Comparison of ENCODE assay signal across 8 mouse cellular contexts in genomic region chr4:44756134-44756951, GRCm38 (mm10). TPM values are rescaled to one million over a fixed set of nuclear protein-coding genes. Genes with fewer than 3 reads are reported as not detected.
DNase-seq lines count a peak whose midpoint lies in the region; ATAC-seq and TF ChIP-seq lines count a peak whose summit lies in the region.

No protein-coding gene starts in this region.

- no peak; the same call in none of the 2 replicates for TF ChIP-seq RAD21 in CH12.LX (IDR thresholded peaks at IDR 0.05; ENCODE audit: low read depth, low read length)

- peak; percentile 97 for ATAC-seq in forebrain, embryonic 11.5 days (replicated peaks; ENCODE audit: low FRiP score)
- ATAC-seq in heart, embryonic 16.5 days (replicated peaks; ENCODE audit: extremely low read depth, insufficient read depth, low FRiP score): peak; percentile 98
- ATAC-seq in liver, embryonic 15.5 days (ENCODE audit: insufficient read depth): peak; percentile 99
- peak; percentile 98 for ATAC-seq in neural tube, embryonic 12.5 days (ENCODE audit: low FRiP score, low read depth)

- dilution Hi-C loops in CH12.LX (cut with MboI; ENCODE audit: extremely low pct_ligation_motif_present, extremely low pct_unique_long_range_greater_than_20kb, low sequenced_read_pairs): no loop called here

- in situ Hi-C loops in CH12.LX (cut with MboI; ENCODE audit: low pct_ligation_motif_present, low pct_unique_long_range_greater_than_20kb, low sequenced_read_pairs): no loop called here

- peaks cover 0 to 50% of the 10 kb centered on the region in 2 experiments; a peak in 2 of 4 replicates for H3K4me1 ChIP-seq in CH12.LX (ENCODE audit: control insufficient read depth in 1 of 2, insufficient read depth in 2 of 2)
- H3K4me1 ChIP-seq in forebrain, embryonic 11.5 days (replicated peaks; ENCODE audit: control insufficient read depth, insufficient read depth, low read length): peaks cover 3% of the 10 kb centered on the region; the same call in 1 of the 2 replicates
- 0 out of 2 replicates have a peak, but pooled peaks cover 3% of the 10 kb centered on the region for H3K4me1 ChIP-seq in heart, embryonic 16.5 days (ENCODE audit: control insufficient read depth, insufficient read depth, low read length)
- peaks cover 14% of the 10 kb centered on the region for H3K4me1 ChIP-seq in liver, embryonic 15.5 days (replicated peaks)
- H3K4me1 ChIP-seq in neural tube, embryonic 12.5 days: peaks cover 8% of the 10 kb centered on the region

- WGBS in forebrain, embryonic 11.5 days: under 1% methylated on average over 60 of the region's 60 CpGs
- WGBS in heart, embryonic 16.5 days: under 1% methylated on average over 60 of the region's 60 CpGs
- WGBS in liver, embryonic 15.5 days (ENCODE audit: insufficient replicate concordance): under 1% methylated on average over 60 of the region's 60 CpGs
- under 1% methylated on average over 60 of the region's 60 CpGs for WGBS in neural tube, embryonic 12.5 days

- peaks cover 14% of the 10 kb centered on the region for H3K79me2 ChIP-seq in CH12.LX (replicated peaks; ENCODE audit: control insufficient read depth, extremely low read depth, insufficient read depth, poor library complexity, severe bottlenecking)

- no peak for TF ChIP-seq CTCF in CH12.LX (conservative IDR thresholded peaks at IDR 0.05 in 1 of 2, IDR thresholded peaks at IDR 0.05 in 1 of 2; ENCODE audit: low read depth in 2 of 2, low read length in 2 of 2)

- peak; percentile 78 for TF ChIP-seq POLR2A in CH12.LX (IDR thresholded peaks at IDR 0.05; ENCODE audit: low read depth, low read length)

- H3K4me3 ChIP-seq in CH12.LX (replicated peaks in 1 of 3; ENCODE audit: low read depth in 2 of 3, low read length in 2 of 3, poor library complexity in 1 of 3): peak overlapping the region; percentile 76 to 100 (median 91)
- peak overlapping the region; percentile 90 for H3K4me3 ChIP-seq in forebrain, embryonic 11.5 days (ENCODE audit: low read depth, low read length)
- peak overlapping the region; percentile 87 for H3K4me3 ChIP-seq in heart, embryonic 16.5 days (ENCODE audit: low read length)
- H3K4me3 ChIP-seq in liver, embryonic 15.5 days (replicated peaks): peak overlapping the region; percentile 74
- H3K4me3 ChIP-seq in neural tube, embryonic 12.5 days: peak overlapping the region; percentile 90

- peak; percentile 98 for DNase-seq in CH12.LX (ENCODE audit: extremely low read depth)
- peak; percentile 92 for DNase-seq in c-Kit-positive CD71-positive TER-119-negative erythroid progenitor cells, embryonic 14.5 days (ENCODE audit: low read depth)
- DNase-seq in forebrain, embryonic 11.5 days (ENCODE audit: low spot score): peak; percentile 93
- DNase-seq in kidney, postnatal 36 days: peak; percentile 93 to 96
- peak; percentile 97 for DNase-seq in telencephalon, adult 2 months (ENCODE audit: low read depth, low spot score)

- no peak overlapping the region for H3K4me2 ChIP-seq in CH12.LX (ENCODE audit: insufficient read depth, low read depth, poor library complexity, severe bottlenecking)
- peak overlapping the region; percentile 78 for H3K4me2 ChIP-seq in forebrain, embryonic 11.5 days (ENCODE audit: low read depth, low read length, severe bottlenecking)
- H3K4me2 ChIP-seq in heart, embryonic 16.5 days (ENCODE audit: low read depth, low read length): peak overlapping the region; percentile 91
- peak overlapping the region; percentile 85 for H3K4me2 ChIP-seq in liver, embryonic 15.5 days
- H3K4me2 ChIP-seq in neural tube, embryonic 12.5 days (replicated peaks): peak overlapping the region; percentile 79

- H3K36me3 ChIP-seq in CH12.LX (replicated peaks in 1 of 2; ENCODE audit: control insufficient read depth in 1 of 2, insufficient read depth in 1 of 2, low read length in 1 of 2): peaks cover 0 to 2% of the 10 kb centered on the region in 2 experiments
- no peaks in the 10 kb centered on the region for H3K36me3 ChIP-seq in forebrain, embryonic 11.5 days (ENCODE audit: control insufficient read depth, insufficient read depth, low read length)
- no peaks in the 10 kb centered on the region for H3K36me3 ChIP-seq in heart, embryonic 16.5 days (ENCODE audit: control insufficient read depth, insufficient read depth)
- no peaks in the 10 kb centered on the region for H3K36me3 ChIP-seq in liver, embryonic 15.5 days (replicated peaks)
- no peaks in the 10 kb centered on the region for H3K36me3 ChIP-seq in neural tube, embryonic 12.5 days

- H3K27me3 ChIP-seq in CH12.LX (replicated peaks): no peaks in the 10 kb centered on the region
- no peaks in the 10 kb centered on the region for H3K27me3 ChIP-seq in forebrain, embryonic 11.5 days (ENCODE audit: control insufficient read depth, insufficient read depth, low read length)
- H3K27me3 ChIP-seq in heart, embryonic 16.5 days (ENCODE audit: control insufficient read depth, insufficient read depth, low read length): no peaks in the 10 kb centered on the region
- H3K27me3 ChIP-seq in liver, embryonic 15.5 days: 0 out of 2 replicates have a peak, but pooled peaks cover 2% of the 10 kb centered on the region
- H3K27me3 ChIP-seq in neural tube, embryonic 12.5 days (replicated peaks): no peaks in the 10 kb centered on the region

- no peak for TF ChIP-seq EP300 in CH12.LX (IDR thresholded peaks at IDR 0.05; ENCODE audit: low read length)

- no peaks in the 10 kb centered on the region for H3K9me3 ChIP-seq in CH12.LX (replicated peaks; ENCODE audit: low read length)
- H3K9me3 ChIP-seq in forebrain, embryonic 11.5 days (ENCODE audit: control insufficient read depth, low read length): no peaks in the 10 kb centered on the region
- H3K9me3 ChIP-seq in heart, embryonic 16.5 days (replicated peaks; ENCODE audit: control insufficient read depth, low read length): no peaks in the 10 kb centered on the region
- no peaks in the 10 kb centered on the region for H3K9me3 ChIP-seq in liver, embryonic 15.5 days (replicated peaks)
- H3K9me3 ChIP-seq in neural tube, embryonic 12.5 days: no peaks in the 10 kb centered on the region

- peak overlapping the region; percentile 90 for H3K27ac ChIP-seq in CH12.LX (ENCODE audit: insufficient read depth, low read depth)
- peak overlapping the region; percentile 79 for H3K27ac ChIP-seq in forebrain, embryonic 11.5 days (ENCODE audit: low read depth, low read length)
- H3K27ac ChIP-seq in heart, embryonic 16.5 days (ENCODE audit: low read length): peak overlapping the region; percentile 94
- H3K27ac ChIP-seq in liver, embryonic 15.5 days (replicated peaks): peak overlapping the region; percentile 87
- H3K27ac ChIP-seq in neural tube, embryonic 12.5 days: peak overlapping the region; percentile 81

- H3K9ac ChIP-seq in CH12.LX (ENCODE audit: insufficient read depth, low read depth): peak overlapping the region; percentile 79
- peak overlapping the region; percentile 81 for H3K9ac ChIP-seq in forebrain, embryonic 11.5 days (ENCODE audit: low read length)
- H3K9ac ChIP-seq in heart, embryonic 16.5 days (ENCODE audit: low read length): peak overlapping the region; percentile 97
- H3K9ac ChIP-seq in liver, embryonic 15.5 days: peak overlapping the region; percentile 76
- peak overlapping the region; percentile 86 for H3K9ac ChIP-seq in neural tube, embryonic 12.5 days

TF ChIP-seq in CH12.LX, 34 proteins besides CTCF, POLR2A, EP300 and RAD21 (continues in another document):
- no peak for TF ChIP-seq ZC3H11A (IDR thresholded peaks at IDR 0.05; ENCODE audit: low read depth, low read length)
- TF ChIP-seq USF1 (IDR thresholded peaks at IDR 0.05; ENCODE audit: low read depth, low read length): peak; percentile 85
- TF ChIP-seq KAT2A (IDR thresholded peaks at IDR 0.05; ENCODE audit: insufficient replicate concordance, low read length): peak; percentile 84; the same call in 1 of the 2 replicates
- TF ChIP-seq BHLHE40 (IDR thresholded peaks at IDR 0.05; ENCODE audit: low read depth, low read length): 0 out of 2 replicates have a peak, but pooled peaks have one; percentile 38
- TF ChIP-seq USF2 (conservative IDR thresholded peaks at IDR 0.05; ENCODE audit: low read depth, low read length): peak; percentile 69
- TF ChIP-seq TBP (conservative IDR thresholded peaks at IDR 0.05; ENCODE audit: low read depth, low read length): peak; percentile 85
- TF ChIP-seq PAX5 (IDR thresholded peaks at IDR 0.05; ENCODE audit: low read length): no peak
- peak; percentile 99 for TF ChIP-seq MXI1 (IDR thresholded peaks at IDR 0.05; ENCODE audit: low read depth, low read length)
- peak; percentile 4; the same call in 1 of the 2 replicates for TF ChIP-seq GABPA (IDR thresholded peaks at IDR 0.05; ENCODE audit: insufficient replicate concordance, low read depth, low read length)
- TF ChIP-seq MAX (IDR thresholded peaks at IDR 0.05; ENCODE audit: low read length): peak; percentile 99
- TF ChIP-seq ZKSCAN1 (IDR thresholded peaks at IDR 0.05; ENCODE audit: borderline replicate concordance, low read depth, low read length): no peak
- TF ChIP-seq CHD1 (IDR thresholded peaks at IDR 0.05; ENCODE audit: low read depth, low read length): no peak
- peak; percentile 81 for TF ChIP-seq MAZ (IDR thresholded peaks at IDR 0.05; ENCODE audit: low read depth, low read length)
- peak; percentile 41; the same call in 1 of the 2 replicates for TF ChIP-seq CHD2 (IDR thresholded peaks at IDR 0.05; ENCODE audit: low read length)
- peak; percentile 97 for TF ChIP-seq ELF1 (IDR thresholded peaks at IDR 0.05; ENCODE audit: low read depth, low read length)
- TF ChIP-seq E2F4 (IDR thresholded peaks at IDR 0.05; ENCODE audit: insufficient replicate concordance, low read depth, low read length): 0 out of 2 replicates have a peak, but pooled peaks have one; percentile 25

RNA-seq across cellular contexts. Expression of gene Zcchc7, which starts 0.7 kb away (rescaled TPM):
- total RNA-seq in CH12.LX (2012; rRNA removed) (24.2 and 25.2 TPM in 2 replicates), CH12.LX (2014; rRNA removed) (21.0 and 30.2 TPM in 2 replicates)
- polyA plus RNA-seq in CH12.LX (2012; ENCODE audit: insufficient read length, low read depth): 27.6 and 29.8 TPM in 2 replicates
- polyA plus RNA-seq in forebrain, embryonic 11.5 days (2014; fragmentation: Nextera tagmentation; extraction: Ambion mirVana): 20.7 and 24.3 TPM in 2 replicates
- 23.5 and 23.7 TPM in 2 replicates for polyA plus RNA-seq in heart, embryonic 16.5 days (2015; fragmentation: Nextera tagmentation; extraction: Ambion mirVana)
- 11.5 and 13.0 TPM in 2 replicates for polyA plus RNA-seq in liver, embryonic 15.5 days (2015; fragmentation: Nextera tagmentation; extraction: Ambion mirVana)
- polyA plus RNA-seq in neural tube, embryonic 12.5 days (2016; fragmentation: Nextera tagmentation; extraction: Ambion mirVana): 28.2 and 34.9 TPM in 2 replicates

RNA-seq across cellular contexts. Expression of gene Pax5, which starts 46.1 kb away (rescaled TPM):
- total RNA-seq in CH12.LX (2012; rRNA removed) (19.3 and 21.8 TPM in 2 replicates), CH12.LX (2014; rRNA removed) (12.7 and 13.5 TPM in 2 replicates)
- polyA plus RNA-seq in CH12.LX (2012; ENCODE audit: insufficient read length, low read depth): 47.4 and 57.4 TPM in 2 replicates
- polyA plus RNA-seq in forebrain, embryonic 11.5 days (2014; fragmentation: Nextera tagmentation; extraction: Ambion mirVana): 0.11 and 0.43 TPM in 2 replicates
- polyA plus RNA-seq in heart, embryonic 16.5 days (2015; fragmentation: Nextera tagmentation; extraction: Ambion mirVana): 0.34 TPM in 1 of 2 replicates, not detected in the other
- 0.26 and 0.28 TPM in 2 replicates for polyA plus RNA-seq in liver, embryonic 15.5 days (2015; fragmentation: Nextera tagmentation; extraction: Ambion mirVana)
- polyA plus RNA-seq in neural tube, embryonic 12.5 days (2016; fragmentation: Nextera tagmentation; extraction: Ambion mirVana): 2.4 and 3.3 TPM in 2 replicates

Comparison
In these comparisons a context has a peak if more than half of its experiments do, and no peak if none do; other contexts are left out.
1. Peak in every context shown above with its lines: DNase-seq, ATAC-seq, H3K4me3 ChIP-seq and H3K27ac ChIP-seq.
2. RNA of gene Pax5, which starts 46.1 kb away (polyA plus RNA-seq): 47.4 to 57.4 TPM in CH12.LX; 2.4 to 3.3 TPM in neural tube, embryonic 12.5 days, 0.34 TPM in heart, embryonic 16.5 days, 0.26 to 0.28 TPM in liver, embryonic 15.5 days and 0.11 to 0.43 TPM in forebrain, embryonic 11.5 days; every median in the first group is over 10 times any median in the second.